ENCODE assay signal across 8 mouse cellular contexts in genomic region chr11:116110131-116110530, GRCm38 (mm10). TPM values are rescaled to one million over a fixed set of nuclear protein-coding genes. Genes with fewer than 3 reads are reported as not detected.
DNase-seq lines count a peak whose midpoint lies in the region; ATAC-seq and TF ChIP-seq lines count a peak whose summit lies in the region.

No protein-coding gene starts in this region.

- TF ChIP-seq POLR2A in embryonic fibroblast, embryonic 13.5 days (IDR thresholded peaks at IDR 0.05; ENCODE audit: low read depth, low read length): peak; percentile 81

- ATAC-seq in heart, embryonic 16.5 days (replicated peaks; ENCODE audit: extremely low read depth, insufficient read depth, low FRiP score): peak; percentile 91

- H3K27me3 ChIP-seq in heart, embryonic 16.5 days (ENCODE audit: control insufficient read depth, insufficient read depth, low read length): no peaks in the 10 kb centered on the region

- H3K4me1 ChIP-seq in embryonic fibroblast, embryonic 13.5 days (ENCODE audit: control insufficient read depth, insufficient read depth, low read length): peaks cover 4% of the 10 kb centered on the region; the same call in 1 of the 2 replicates
- H3K4me1 ChIP-seq in heart, embryonic 16.5 days (ENCODE audit: control insufficient read depth, insufficient read depth, low read length): peaks cover 29% of the 10 kb centered on the region

- H3K9ac ChIP-seq in heart, embryonic 16.5 days (ENCODE audit: low read length): peak overlapping the region; percentile 95

- peak; percentile 86 for DNase-seq in adrenal gland, postnatal 10 days
- DNase-seq in kidney, postnatal 14 days: peak; percentile 91
- peak; percentile 83 to 90 for DNase-seq in lung, postnatal 4 days
- peak; percentile 77 for DNase-seq in urinary bladder, postnatal 25 days (ENCODE audit: low spot score)
- DNase-seq in layer of hippocampus, adult 18-20 months (ENCODE audit: low spot score in 2 of 2): no peak
- no peak for DNase-seq in layer of hippocampus, postnatal 14 days (ENCODE audit: low spot score in 2 of 2)

- H3K4me3 ChIP-seq in embryonic fibroblast, embryonic 13.5 days (ENCODE audit: insufficient read depth, low read length): peak overlapping the region; percentile 67
- H3K4me3 ChIP-seq in heart, embryonic 16.5 days (ENCODE audit: low read length): peak overlapping the region; percentile 84

- peak overlapping the region; percentile 66; the same call in 1 of the 2 replicates for H3K27ac ChIP-seq in embryonic fibroblast, embryonic 13.5 days (ENCODE audit: insufficient read depth, low read length)
- H3K27ac ChIP-seq in heart, embryonic 16.5 days (ENCODE audit: low read length): peak overlapping the region; percentile 84

- no peaks in the 10 kb centered on the region for H3K9me3 ChIP-seq in heart, embryonic 16.5 days (replicated peaks; ENCODE audit: control insufficient read depth, low read length)

- under 1% methylated on average over 35 of the region's 35 CpGs for WGBS in heart, embryonic 16.5 days

- peak overlapping the region; percentile 72 for H3K4me2 ChIP-seq in heart, embryonic 16.5 days (ENCODE audit: low read depth, low read length)

- no peak for TF ChIP-seq CTCF in embryonic fibroblast, embryonic 13.5 days (IDR thresholded peaks at IDR 0.05; ENCODE audit: borderline replicate concordance, insufficient read depth, low read length)

- peaks cover 11% of the 10 kb centered on the region for H3K36me3 ChIP-seq in heart, embryonic 16.5 days (ENCODE audit: control insufficient read depth, insufficient read depth)

RNA-seq across cellular contexts. Expression of gene Trim47, which starts 16.9 kb away (rescaled TPM):
- total RNA-seq in adrenal gland, postnatal 10 days (2021): 10 to 100 TPM; 23.2 to 24.5 TPM
- 21.5 and 25.1 TPM in 2 replicates for polyA plus RNA-seq in embryonic fibroblast, embryonic 13.5 days (2011; ENCODE audit: insufficient read length, low read depth, missing spikeins)
- 79.8 and 89.2 TPM in 2 replicates for polyA plus RNA-seq in heart, embryonic 16.5 days (2015; fragmentation: Nextera tagmentation; extraction: Ambion mirVana)
- 1 to 10 TPM; 4.8 to 6.2 TPM for total RNA-seq in layer of hippocampus, adult 18-20 months (2021)
- 1 to 10 TPM; 5.7 to 7.8 TPM for total RNA-seq in layer of hippocampus, postnatal 14 days (2021)

RNA-seq across cellular contexts. Expression of gene Trim65, which starts 20.8 kb away (rescaled TPM):
- 1 to 10 TPM; 6.3 to 8.1 TPM for total RNA-seq in adrenal gland, postnatal 10 days (2021)
- polyA plus RNA-seq in embryonic fibroblast, embryonic 13.5 days (2011; ENCODE audit: insufficient read length, low read depth, missing spikeins): 2.8 and 2.9 TPM in 2 replicates
- polyA plus RNA-seq in heart, embryonic 16.5 days (2015; fragmentation: Nextera tagmentation; extraction: Ambion mirVana): 5.3 and 6.5 TPM in 2 replicates
- total RNA-seq in layer of hippocampus, adult 18-20 months (2021): 1 to 10 TPM; 6.7 to 8.3 TPM
- 1 to 10 TPM; 6.0 to 6.6 TPM for total RNA-seq in layer of hippocampus, postnatal 14 days (2021)

RNA-seq across cellular contexts. Expression of gene Wbp2, which starts 23.3 kb away (rescaled TPM):
- total RNA-seq in adrenal gland, postnatal 10 days (2021): 100 to 1,000 TPM; 103 to 110 TPM
- 55.1 and 63.8 TPM in 2 replicates for polyA plus RNA-seq in embryonic fibroblast, embryonic 13.5 days (2011; ENCODE audit: insufficient read length, low read depth, missing spikeins)
- polyA plus RNA-seq in heart, embryonic 16.5 days (2015; fragmentation: Nextera tagmentation; extraction: Ambion mirVana): 143 and 153 TPM in 2 replicates
- 100 to 1,000 TPM; 450 to 480 TPM for total RNA-seq in layer of hippocampus, adult 18-20 months (2021)
- total RNA-seq in layer of hippocampus, postnatal 14 days (2021): 100 to 1,000 TPM; 287 to 295 TPM

RNA-seq across cellular contexts. Expression of gene Mrpl38, which starts 28.5 kb away (rescaled TPM):
- 10 to 100 TPM; 86.8 to 94.1 TPM for total RNA-seq in adrenal gland, postnatal 10 days (2021)
- polyA plus RNA-seq in embryonic fibroblast, embryonic 13.5 days (2011; ENCODE audit: insufficient read length, low read depth, missing spikeins): 31.6 and 32.5 TPM in 2 replicates
- polyA plus RNA-seq in heart, embryonic 16.5 days (2015; fragmentation: Nextera tagmentation; extraction: Ambion mirVana): 102 and 106 TPM in 2 replicates
- 10 to 100 TPM; 60.2 to 61.2 TPM for total RNA-seq in layer of hippocampus, adult 18-20 months (2021)
- total RNA-seq in layer of hippocampus, postnatal 14 days (2021): 10 to 100 TPM; 55.3 to 63.7 TPM

RNA-seq across cellular contexts. Expression of gene Unc13d, which starts 32.4 kb away (rescaled TPM):
- 1 to 10 TPM; 2.3 to 2.7 TPM for total RNA-seq in adrenal gland, postnatal 10 days (2021)
- polyA plus RNA-seq in embryonic fibroblast, embryonic 13.5 days (2011; ENCODE audit: insufficient read length, low read depth, missing spikeins): not detected in 2 replicates
- polyA plus RNA-seq in heart, embryonic 16.5 days (2015; fragmentation: Nextera tagmentation; extraction: Ambion mirVana): 3.2 and 5.9 TPM in 2 replicates
- total RNA-seq in layer of hippocampus, adult 18-20 months (2021): 1 to 10 TPM; 1.6 to 3.0 TPM
- 1 to 10 TPM; 1.3 to 2.1 TPM for total RNA-seq in layer of hippocampus, postnatal 14 days (2021)

Comparison
In these comparisons a context has a peak if more than half of its experiments do, and no peak if none do; other contexts are left out.
1. DNase-seq: peak in adrenal gland, postnatal 10 days (single experiment), kidney, postnatal 14 days (single experiment), lung, postnatal 4 days (2 of 2) and urinary bladder, postnatal 25 days (single experiment); none in layer of hippocampus, adult 18-20 months (0 of 2) and layer of hippocampus, postnatal 14 days (0 of 2).